Mouse (Mus musculus): ENCODE measurements around the gene Gm12355. TPM values are rescaled to one million over a fixed set of nuclear protein-coding genes. Genes with fewer than 3 reads are reported as not detected.
"Not testable (repeated sequence)": the region's sequence is repeated elsewhere in the genome, so short reads cannot be mapped to it uniquely, and the experiment has no call there.

Gene Gm12355
- total and polyA plus RNA-seq, 2 experiments from 2014 or later = 0.28 TPM; not detected in 1

GRCm38 (mm10) chr11:98640091-98640490, 14.6 kb upstream of the Gm12355 start:
- no peaks in the 10 kb centered on the region for H3K36me3 ChIP-seq (ENCODE audit: insufficient read depth, low read length)
- no peaks in the 10 kb centered on the region for H3K27me3 ChIP-seq (ENCODE audit: insufficient read depth, low read length)
- no peak overlapping the region for H3K27ac ChIP-seq (ENCODE audit: low read depth, low read length)
- no peaks in the 10 kb centered on the region for H3K4me1 ChIP-seq (ENCODE audit: insufficient read depth, low read length)
- WGBS = 52% methylated on average over 5 of the region's 5 CpGs
- TF ChIP-seq CTCF (IDR thresholded peaks at IDR 0.05) = no peak
- ATAC-seq (ENCODE audit: low FRiP score) (no peak), DNase-seq (ENCODE audit: low spot score) (no peak)
- H3K4me3 ChIP-seq (ENCODE audit: low read depth, low read length) = no peak overlapping the region
- no peak overlapping the region for H3K9ac ChIP-seq (replicated peaks; ENCODE audit: low read length, poor library complexity, severe bottlenecking)
- H3K4me2 ChIP-seq (ENCODE audit: low read depth, low read length, poor library complexity, severe bottlenecking) = no peak overlapping the region
- H3K9me3 ChIP-seq (ENCODE audit: low read length) = no peaks in the 10 kb centered on the region

- Histone ChIP-seq H3K27ac (ENCODE audit: low read depth, low read length) (no peak overlapping the region), H3K36me3 (ENCODE audit: insufficient read depth, low read length) (no peaks in the 10 kb centered on the region), H3K9me3 (ENCODE audit: low read length) (no peaks in the 10 kb centered on the region), H3K4me2 (ENCODE audit: low read depth, low read length, poor library complexity, severe bottlenecking) (no peak overlapping the region), H3K27me3 (ENCODE audit: insufficient read depth, low read length) (no peaks in the 10 kb centered on the region), H3K9ac (replicated peaks; ENCODE audit: low read length, poor library complexity, severe bottlenecking) (no peak overlapping the region), H3K4me3 (ENCODE audit: low read depth, low read length) (no peak overlapping the region), H3K4me1 (ENCODE audit: insufficient read depth, low read length) (no peaks in the 10 kb centered on the region)
- no peak for TF ChIP-seq CTCF (IDR thresholded peaks at IDR 0.05)
- DNase-seq (ENCODE audit: low spot score) (no peak), ATAC-seq (ENCODE audit: low FRiP score) (no peak)
- WGBS = 76% methylated on average over 1 of the region's 1 CpGs
Measured at GRCm38 (mm10) chr11:98637501-98637900, 12.0 kb upstream of the Gm12355 start.

GRCm38 (mm10) chr11:98635312-98635970, 10.0 kb upstream of the Gm12355 start:
- peak; percentile 35 for TF ChIP-seq CTCF (IDR thresholded peaks at IDR 0.05)
- H3K27ac ChIP-seq (ENCODE audit: low read depth, low read length); H3K4me3 ChIP-seq (ENCODE audit: low read depth, low read length); H3K36me3 ChIP-seq (ENCODE audit: insufficient read depth, low read length); ATAC-seq (ENCODE audit: low FRiP score); H3K27me3 ChIP-seq (ENCODE audit: insufficient read depth, low read length); H3K9me3 ChIP-seq (ENCODE audit: low read length); H3K4me2 ChIP-seq (ENCODE audit: low read depth, low read length, poor library complexity, severe bottlenecking); H3K4me1 ChIP-seq (ENCODE audit: insufficient read depth, low read length); H3K9ac ChIP-seq (replicated peaks; ENCODE audit: low read length, poor library complexity, severe bottlenecking): not testable (repeated sequence)
- 33% methylated on average over 10 of the region's 10 CpGs for WGBS
- DNase-seq (ENCODE audit: low spot score) = peak; percentile 3

GRCm38 (mm10) chr11:98630646-98631045, 5.2 kb upstream of the Gm12355 start:
- no peaks in the 10 kb centered on the region for H3K4me1 ChIP-seq (ENCODE audit: insufficient read depth, low read length)
- ATAC-seq (ENCODE audit: low FRiP score) (no peak), DNase-seq (ENCODE audit: low spot score) (no peak)
- H3K4me3 ChIP-seq (ENCODE audit: low read depth, low read length) = no peak overlapping the region
- H3K36me3 ChIP-seq (ENCODE audit: insufficient read depth, low read length) = no peaks in the 10 kb centered on the region
- H3K4me2 ChIP-seq (ENCODE audit: low read depth, low read length, poor library complexity, severe bottlenecking) = no peak overlapping the region
- no peak for TF ChIP-seq CTCF (IDR thresholded peaks at IDR 0.05)
- H3K27ac ChIP-seq (ENCODE audit: low read depth, low read length) = no peak overlapping the region
- no peak overlapping the region for H3K9ac ChIP-seq (replicated peaks; ENCODE audit: low read length, poor library complexity, severe bottlenecking)
- H3K9me3 ChIP-seq (ENCODE audit: low read length) = no peaks in the 10 kb centered on the region
- 88% methylated on average over 5 of the region's 5 CpGs for WGBS
- H3K27me3 ChIP-seq (ENCODE audit: insufficient read depth, low read length) = no peaks in the 10 kb centered on the region

- H3K4me1 ChIP-seq (ENCODE audit: insufficient read depth, low read length) = no peaks in the 10 kb centered on the region
- TF ChIP-seq CTCF (IDR thresholded peaks at IDR 0.05) = no peak
- no peak for ATAC-seq (ENCODE audit: low FRiP score)
- no peaks in the 10 kb centered on the region for H3K36me3 ChIP-seq (ENCODE audit: insufficient read depth, low read length)
- no peak overlapping the region for H3K4me2 ChIP-seq (ENCODE audit: low read depth, low read length, poor library complexity, severe bottlenecking)
- H3K9me3 ChIP-seq (ENCODE audit: low read length) = no peaks in the 10 kb centered on the region
- no peak overlapping the region for H3K9ac ChIP-seq (replicated peaks; ENCODE audit: low read length, poor library complexity, severe bottlenecking)
- H3K27ac ChIP-seq (ENCODE audit: low read depth, low read length) = no peak overlapping the region
- no peak overlapping the region for H3K4me3 ChIP-seq (ENCODE audit: low read depth, low read length)
- 85% methylated on average over 3 of the region's 3 CpGs for WGBS
- no peaks in the 10 kb centered on the region for H3K27me3 ChIP-seq (ENCODE audit: insufficient read depth, low read length)
- DNase-seq (ENCODE audit: low spot score) = peak; percentile 66
Measured at GRCm38 (mm10) chr11:98628706-98629105, 3.2 kb upstream of the Gm12355 start.

- H3K9ac ChIP-seq (replicated peaks; ENCODE audit: low read length, poor library complexity, severe bottlenecking); H3K27ac ChIP-seq (ENCODE audit: low read depth, low read length); H3K27me3 ChIP-seq (ENCODE audit: insufficient read depth, low read length); H3K4me2 ChIP-seq (ENCODE audit: low read depth, low read length, poor library complexity, severe bottlenecking); H3K4me1 ChIP-seq (ENCODE audit: insufficient read depth, low read length); ATAC-seq (ENCODE audit: low FRiP score); DNase-seq (ENCODE audit: low spot score); H3K36me3 ChIP-seq (ENCODE audit: insufficient read depth, low read length); H3K4me3 ChIP-seq (ENCODE audit: low read depth, low read length); H3K9me3 ChIP-seq (ENCODE audit: low read length): not testable (repeated sequence)
- 93% methylated on average over 2 of the region's 2 CpGs for WGBS
Measured at GRCm38 (mm10) chr11:98624381-98624780, 1.1 kb downstream of the Gm12355 start.

GRCm38 (mm10) chr11:98623981-98624380, 1.5 kb downstream of the Gm12355 start:
- not testable (repeated sequence) for DNase-seq (ENCODE audit: low spot score); H3K4me3 ChIP-seq (ENCODE audit: low read depth, low read length); H3K4me2 ChIP-seq (ENCODE audit: low read depth, low read length, poor library complexity, severe bottlenecking); H3K36me3 ChIP-seq (ENCODE audit: insufficient read depth, low read length); H3K4me1 ChIP-seq (ENCODE audit: insufficient read depth, low read length); H3K9ac ChIP-seq (replicated peaks; ENCODE audit: low read length, poor library complexity, severe bottlenecking); ATAC-seq (ENCODE audit: low FRiP score); H3K27ac ChIP-seq (ENCODE audit: low read depth, low read length); H3K9me3 ChIP-seq (ENCODE audit: low read length); H3K27me3 ChIP-seq (ENCODE audit: insufficient read depth, low read length)
- WGBS = 82% methylated on average over 6 of the region's 6 CpGs
